Mouse (Mus musculus) left cerebral cortex, adult 9 months (tissue): Measurements from ENCODE around the gene Dedd.
A peak's percentile ranks its signal among the peaks of the same experiment; 100 is the strongest.
"Not testable (repeated sequence)": the region's sequence is repeated elsewhere in the genome, so short reads cannot be mapped to it uniquely, and the experiment has no call there.

Source experiments
- DNase-seq, 2 experiments: peaks; one replicate each; pipeline ENCODE4 v3.0.0; 2022; ENCODE audit warnings: low spot score in 2 of 2

Gene Dedd

GRCm38 (mm10) chr1:171328839-171329432 is at the start of gene Dedd:
Dedd (plus strand) TSS chr1:171329145.
- peak; percentile 93 to 96 for DNase-seq

- no peak for DNase-seq
Observed at GRCm38 (mm10) chr1:171279721-171280120, 49.2 kb upstream of the Dedd start.

GRCm38 (mm10) chr1:171280250-171280915 is 48.6 kb upstream of the Dedd start:
- no peak for DNase-seq

GRCm38 (mm10) chr1:171280916-171281527 is 47.9 kb upstream of the Dedd start, which contains the start of gene Ppox:
Ppox (minus strand) TSS chr1:171281186.
- peak; percentile 93 to 97 for DNase-seq

GRCm38 (mm10) chr1:171281528-171281923 is 47.4 kb upstream of the Dedd start:
- peak in 1 of 2 experiments; percentile 83 for DNase-seq

GRCm38 (mm10) chr1:171282086-171282805 is 46.7 kb upstream of the Dedd start:
- no peak for DNase-seq

GRCm38 (mm10) chr1:171283188-171284160 is 45.5 kb upstream of the Dedd start:
- DNase-seq: no peak

GRCm38 (mm10) chr1:171284491-171284890 is 44.5 kb upstream of the Dedd start:
- DNase-seq: no peak

- peak in 1 of 2 experiments; percentile 7 for DNase-seq
Observed at GRCm38 (mm10) chr1:171285096-171285892, 43.7 kb upstream of the Dedd start.

GRCm38 (mm10) chr1:171286517-171286916 is 42.4 kb upstream of the Dedd start:
- peak in 1 of 2 experiments; percentile 13 for DNase-seq

GRCm38 (mm10) chr1:171287136-171288081 is 41.5 kb upstream of the Dedd start, which contains the start of gene Usp21:
Usp21 (minus strand) TSS chr1:171287991.
- peak; percentile 85 to 94 for DNase-seq

GRCm38 (mm10) chr1:171288328-171288727 is 40.6 kb upstream of the Dedd start:
- DNase-seq: no peak

- DNase-seq: no peak
Observed at GRCm38 (mm10) chr1:171293351-171293750, 35.6 kb upstream of the Dedd start.

GRCm38 (mm10) chr1:171293906-171294297 is 35.0 kb upstream of the Dedd start:
- DNase-seq: no peak

GRCm38 (mm10) chr1:171294298-171295062 is 34.5 kb upstream of the Dedd start, which contains the start of gene Ufc1:
Ufc1 (minus strand) TSS chr1:171295024.
- peak; percentile 74 to 85 for DNase-seq

- no peak for DNase-seq
Observed at GRCm38 (mm10) chr1:171295063-171295402, 33.9 kb upstream of the Dedd start.

- no peak for DNase-seq
Observed at GRCm38 (mm10) chr1:171298226-171298625, 30.7 kb upstream of the Dedd start.

GRCm38 (mm10) chr1:171306157-171306556 is 22.8 kb upstream of the Dedd start:
- not testable (repeated sequence) for DNase-seq
